Mouse (Mus musculus) cerebellum, adult 2 months (tissue): ENCODE results near the gene Ptpn3.

Experiments
- CTCF ChIP-seq: fragments of 200-500 bp; IDR thresholded peaks from 2 replicates; pipeline ENCODE4 v1.5.1; 2011; ENCODE audit warnings: low read depth, mild to moderate bottlenecking, control low read depth, low read length, moderate library complexity, borderline replicate concordance; ENCODE audit not compliant: insufficient read depth
- POLR2A ChIP-seq: fragments of 200-500 bp; IDR thresholded peaks from 2 replicates; pipeline ENCODE4 v1.6.1; 2011; ENCODE audit warnings: low read length, control low read depth, borderline replicate concordance; ENCODE audit not compliant: insufficient read depth

DNA sequence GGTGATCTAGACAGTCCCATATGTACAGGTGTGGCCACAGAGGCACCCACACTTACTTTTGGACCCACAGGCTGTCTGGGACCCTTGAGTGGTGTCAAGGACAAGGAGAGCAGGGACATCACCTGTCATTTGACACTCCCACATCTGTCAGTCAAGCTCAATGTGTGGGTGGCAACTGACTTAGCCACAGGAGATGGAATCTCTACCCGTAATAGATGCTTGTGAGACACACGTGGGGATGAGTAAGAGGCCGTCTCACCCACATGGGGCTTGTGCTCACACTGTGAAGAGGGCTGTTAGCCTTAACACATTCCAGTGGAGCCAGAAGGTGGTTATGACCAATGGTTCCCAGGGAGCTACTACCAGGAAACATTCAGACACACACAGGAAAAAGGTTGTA, 13.8 kb downstream of the Ptpn3 start:
- TF ChIP-seq CTCF (no peak), POLR2A (no peak)
